Mouse (Mus musculus) frontal cortex, adult 2 months (tissue): ENCODE data around the gene Cd164. TPM values are rescaled to one million over a fixed set of nuclear protein-coding genes. Genes with fewer than 3 reads are reported as not detected.

Source experiments
- polyA plus RNA-seq: library from polyadenylated mRNA; depleted of rRNA; stranded (reverse); fragments of >200 nt; gene quantifications from 2 replicates; pipeline ENCODE4 v1.2.3, GENCODE M21; 2012; rRNA removed

Cd164 gene
- polyA plus RNA-seq, 1 experiment = 65.6 TPM

Other genes starting within 250 kb of the Cd164 start
- gene Fig4, start 216.2 kb upstream of the Cd164 start, polyA plus RNA-seq = 17.1 and 20.4 TPM in 2 replicates
- gene Ak9, start 215.4 kb upstream of the Cd164 start, polyA plus RNA-seq = 0.04 and 0.06 TPM in 2 replicates
- gene Zbtb24, start 69.0 kb upstream of the Cd164 start, polyA plus RNA-seq = 16.8 and 19.4 TPM in 2 replicates
- 15.2 and 18.1 TPM in 2 replicates for gene Mical1, start 43.1 kb upstream of the Cd164 start, polyA plus RNA-seq
- 39.7 and 41.0 TPM in 2 replicates for gene Smpd2, start 29.0 kb upstream of the Cd164 start, polyA plus RNA-seq
- gene Ppil6, start 29.0 kb upstream of the Cd164 start, polyA plus RNA-seq = 3.5 and 4.3 TPM in 2 replicates
- 1.3 and 1.4 TPM in 2 replicates for gene Ccdc162, start 197.2 kb downstream of the Cd164 start, polyA plus RNA-seq